Mouse (Mus musculus) hindbrain, embryonic 15.5 days (tissue): ENCODE results near the gene Dazap2. TPM values are rescaled to one million over a fixed set of nuclear protein-coding genes. Genes with fewer than 3 reads are reported as not detected.

Experiments used
- ATAC-seq: fragments of 200-750 bp; cut with Nextera tagmentation; 2 replicates; pipeline ENCODE4 v1.8.0; 2017; ENCODE audit warnings: low read depth, moderate number of reproducible peaks, moderate TSS enrichment; ENCODE audit not compliant: low FRiP score
- H3K27ac ChIP-seq: fragments of 300-500 bp; sonication (generic); replicated peaks from 2 replicates; pipeline ENCODE4 v1.5.1; 2015; ENCODE audit warnings: mild to moderate bottlenecking, inconsistent platforms
- H3K27me3 ChIP-seq: fragments of 300-500 bp; sonication (generic); 2 replicates; pipeline ENCODE4 v1.6.1; 2015; ENCODE audit warnings: control low read depth, inconsistent platforms
- H3K36me3 ChIP-seq: fragments of 300-500 bp; sonication (generic); 2 replicates; pipeline ENCODE4 v1.6.1; 2015; ENCODE audit warnings: control low read depth, inconsistent platforms
- H3K4me1 ChIP-seq: fragments of 300-500 bp; sonication (generic); replicated peaks from 2 replicates; pipeline ENCODE4 v1.6.1; 2015; ENCODE audit warnings: control low read depth, inconsistent platforms
- H3K4me2 ChIP-seq: fragments of 300-500 bp; sonication (generic); 2 replicates; pipeline ENCODE4 v1.6.1; 2015; ENCODE audit warnings: moderate library complexity, mild to moderate bottlenecking, inconsistent platforms
- H3K4me3 ChIP-seq: fragments of 300-500 bp; sonication (generic); 2 replicates; pipeline ENCODE4 v1.5.1; 2015; ENCODE audit warnings: mild to moderate bottlenecking, inconsistent platforms
- H3K9ac ChIP-seq: fragments of 300-500 bp; sonication (generic); 2 replicates; pipeline ENCODE4 v1.6.1; 2015; ENCODE audit warnings: inconsistent platforms
- H3K9me3 ChIP-seq: fragments of 300-500 bp; sonication (generic); 2 replicates; pipeline ENCODE4 v1.6.1; 2016; ENCODE audit warnings: control low read depth, inconsistent platforms
- WGBS: fragments of 180-500 bp; shearing (Covaris S2); methylation state at CpG from one replicate; pipeline ENCODE4 v1.1.7; 2015; 5-methylcytosine and 5-hydroxymethylcytosine counted together
- polyA plus RNA-seq: library from polyadenylated mRNA; unstranded; fragments of >200 nt; fragmentation: Nextera tagmentation; extraction: Ambion mirVana; gene quantifications from 2 replicates; pipeline ENCODE4 v1.2.1, GENCODE M21; 2015

The Dazap2 gene
- polyA plus RNA-seq, 1 experiment from 2014 or later = 130 TPM

DNA sequence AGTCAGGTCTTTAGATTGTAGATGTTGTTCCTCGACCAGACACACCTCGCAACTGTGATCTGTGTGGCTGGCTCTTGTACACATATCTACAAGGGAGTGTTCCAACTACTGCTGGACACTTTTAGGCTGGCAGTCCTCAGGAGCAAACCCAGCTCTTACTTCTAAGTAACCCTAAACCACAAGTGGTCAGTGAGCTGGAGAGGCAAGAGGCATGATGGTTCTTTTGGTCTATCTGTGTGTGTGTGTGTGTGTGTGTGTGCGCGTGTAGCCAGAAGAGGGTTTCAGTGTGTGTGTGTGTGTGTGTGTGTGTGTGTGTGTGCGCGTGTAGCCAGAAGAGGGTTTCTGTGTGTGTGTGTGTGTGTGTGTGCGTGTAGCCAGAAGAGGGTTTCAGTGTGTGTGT lies 27.3 kb downstream of the Dazap2 start:
- H3K4me2 ChIP-seq = no peak overlapping the region
- ATAC-seq = no peak
- peaks cover 16% of the 10 kb centered on the region for H3K27me3 ChIP-seq
- no peak overlapping the region for H3K4me3 ChIP-seq
- H3K36me3 ChIP-seq = no peaks in the 10 kb centered on the region
- H3K4me1 ChIP-seq = no peaks in the 10 kb centered on the region
- 91% methylated on average over 7 of the region's 7 CpGs for WGBS
- no peak overlapping the region for H3K9ac ChIP-seq
- H3K27ac ChIP-seq = no peak overlapping the region
- H3K9me3 ChIP-seq = no peaks in the 10 kb centered on the region

- Histone ChIP-seq H3K4me3 (no peak overlapping the region), H3K4me1 (no peaks in the 10 kb centered on the region), H3K9me3 (no peaks in the 10 kb centered on the region), H3K9ac (no peak overlapping the region), H3K27me3 (no peaks in the 10 kb centered on the region), H3K4me2 (no peak overlapping the region), H3K36me3 (no peaks in the 10 kb centered on the region), H3K27ac (no peak overlapping the region)
- 87% methylated on average over 6 of the region's 6 CpGs for WGBS
- ATAC-seq = no peak
Measured at GRCm38 (mm10) chr15:100646161-100646560, 31.0 kb downstream of the Dazap2 start.

DNA sequence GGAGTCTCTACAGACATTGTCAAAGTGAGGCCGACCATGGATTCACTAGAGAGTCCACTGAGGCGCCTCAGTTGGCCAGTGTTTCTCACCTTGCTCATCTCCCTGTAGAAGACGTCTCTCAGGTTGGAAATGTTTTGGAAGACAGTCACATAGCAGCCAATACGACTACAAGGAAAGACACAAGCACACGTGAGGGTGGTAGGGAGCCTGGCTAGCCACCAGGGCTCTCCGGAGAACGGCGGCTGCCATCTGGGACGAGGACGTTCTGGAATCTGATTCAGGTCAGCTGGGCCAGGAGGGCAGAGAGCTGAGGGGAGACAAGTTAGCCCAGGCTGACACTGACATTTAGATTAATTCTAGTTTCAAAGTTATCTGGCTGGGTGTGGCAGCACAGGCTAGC lies 35.0 kb downstream of the Dazap2 start:
- Histone ChIP-seq H3K27me3 (no peaks in the 10 kb centered on the region), H3K4me1 (no peaks in the 10 kb centered on the region), H3K4me2 (no peak overlapping the region), H3K27ac (no peak overlapping the region), H3K4me3 (no peak overlapping the region), H3K36me3 (no peaks in the 10 kb centered on the region), H3K9ac (no peak overlapping the region), H3K9me3 (no peaks in the 10 kb centered on the region)
- ATAC-seq = no peak
- WGBS = 85% methylated on average over 10 of the region's 10 CpGs

DNA sequence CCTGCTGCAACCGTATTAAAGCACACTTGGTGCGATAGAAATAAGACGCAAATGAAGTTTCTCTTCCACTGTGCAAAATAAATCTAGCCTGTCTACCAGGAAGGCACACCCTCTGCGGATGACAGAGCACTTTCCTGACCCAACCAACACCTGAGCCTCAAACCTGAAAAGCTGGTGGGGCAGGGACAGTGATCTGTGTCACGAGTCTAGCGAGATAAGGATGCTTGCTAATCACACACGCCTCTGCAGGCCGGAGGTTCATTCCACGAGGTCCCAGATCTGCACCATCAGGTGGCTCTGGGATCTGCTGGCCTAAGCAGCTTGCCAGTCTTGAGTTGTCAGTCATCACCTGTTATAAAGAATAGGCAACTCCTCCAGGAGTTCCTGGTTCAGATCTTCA lies 36.5 kb downstream of the Dazap2 start:
- Histone ChIP-seq H3K27ac (no peak overlapping the region), H3K4me2 (no peak overlapping the region), H3K4me3 (no peak overlapping the region), H3K4me1 (no peaks in the 10 kb centered on the region), H3K9ac (no peak overlapping the region), H3K36me3 (no peaks in the 10 kb centered on the region), H3K9me3 (no peaks in the 10 kb centered on the region), H3K27me3 (no peaks in the 10 kb centered on the region)
- 89% methylated on average over 9 of the region's 9 CpGs for WGBS
- ATAC-seq = no peak

DNA sequence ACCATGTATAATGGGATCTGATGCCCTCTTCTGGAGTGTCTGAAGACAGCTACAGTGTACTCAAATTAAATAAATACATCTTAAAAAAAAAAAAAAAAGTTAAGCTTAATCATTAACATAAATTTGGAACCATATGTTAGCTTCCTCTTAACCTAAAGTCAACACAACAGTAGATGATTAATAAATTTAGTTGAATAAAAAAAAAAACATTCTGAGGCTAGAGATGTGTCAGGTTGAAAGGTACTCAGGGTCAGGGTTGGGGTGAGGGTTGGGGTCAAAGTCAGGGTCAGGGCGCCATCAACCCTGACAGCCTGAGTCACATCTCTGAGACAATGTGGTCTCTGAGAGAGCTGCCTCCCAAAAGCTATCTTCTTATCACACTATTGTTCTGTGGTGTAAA lies 39.1 kb downstream of the Dazap2 start:
- H3K27ac ChIP-seq = no peak overlapping the region
- WGBS = 96% methylated on average over 1 of the region's 1 CpGs
- no peak overlapping the region for H3K9ac ChIP-seq
- no peaks in the 10 kb centered on the region for H3K4me1 ChIP-seq
- no peaks in the 10 kb centered on the region for H3K36me3 ChIP-seq
- ATAC-seq = no peak
- H3K4me2 ChIP-seq = no peak overlapping the region
- H3K9me3 ChIP-seq = no peaks in the 10 kb centered on the region
- H3K4me3 ChIP-seq = no peak overlapping the region
- no peaks in the 10 kb centered on the region for H3K27me3 ChIP-seq

GRCm38 (mm10) chr15:100655201-100655600 lies 40.1 kb downstream of the Dazap2 start:
- WGBS = 89% methylated on average over 5 of the region's 5 CpGs

DNA sequence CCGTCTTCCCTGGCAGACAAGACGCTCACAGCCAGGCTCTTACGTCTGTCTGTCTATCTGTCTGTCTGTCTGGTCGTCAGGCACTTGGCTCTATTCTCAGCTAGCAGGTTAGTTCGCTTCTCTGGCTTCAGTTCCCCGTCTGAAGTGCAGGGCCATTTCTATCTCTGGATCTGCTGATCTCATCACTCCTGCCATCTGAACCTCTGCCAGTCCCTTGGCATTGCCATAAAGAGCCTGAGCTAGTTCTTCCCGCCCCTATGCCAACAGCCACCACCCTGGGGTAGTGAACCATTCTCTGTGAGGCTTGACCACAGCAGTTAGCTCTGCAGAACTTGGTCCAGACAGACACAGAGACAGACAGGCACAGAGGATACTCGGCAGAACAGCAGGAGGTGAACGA lies 45.2 kb downstream of the Dazap2 start:
- no peaks in the 10 kb centered on the region for H3K9me3 ChIP-seq
- no peak overlapping the region for H3K4me2 ChIP-seq
- WGBS = 84% methylated on average over 9 of the region's 9 CpGs
- H3K9ac ChIP-seq = no peak overlapping the region
- no peaks in the 10 kb centered on the region for H3K36me3 ChIP-seq
- H3K27me3 ChIP-seq = no peaks in the 10 kb centered on the region
- no peaks in the 10 kb centered on the region for H3K4me1 ChIP-seq
- no peak for ATAC-seq
- H3K27ac ChIP-seq = no peak overlapping the region
- no peak overlapping the region for H3K4me3 ChIP-seq

More at GRCm38 (mm10) chr15:100655201-100655600, 40.1 kb downstream of the Dazap2 start:
- no peak for ATAC-seq
- Histone ChIP-seq H3K9ac (no peak overlapping the region), H3K36me3 (no peaks in the 10 kb centered on the region), H3K4me2 (no peak overlapping the region), H3K9me3 (no peaks in the 10 kb centered on the region), H3K4me3 (no peak overlapping the region), H3K4me1 (no peaks in the 10 kb centered on the region), H3K27me3 (no peaks in the 10 kb centered on the region), H3K27ac (no peak overlapping the region)

DNA sequence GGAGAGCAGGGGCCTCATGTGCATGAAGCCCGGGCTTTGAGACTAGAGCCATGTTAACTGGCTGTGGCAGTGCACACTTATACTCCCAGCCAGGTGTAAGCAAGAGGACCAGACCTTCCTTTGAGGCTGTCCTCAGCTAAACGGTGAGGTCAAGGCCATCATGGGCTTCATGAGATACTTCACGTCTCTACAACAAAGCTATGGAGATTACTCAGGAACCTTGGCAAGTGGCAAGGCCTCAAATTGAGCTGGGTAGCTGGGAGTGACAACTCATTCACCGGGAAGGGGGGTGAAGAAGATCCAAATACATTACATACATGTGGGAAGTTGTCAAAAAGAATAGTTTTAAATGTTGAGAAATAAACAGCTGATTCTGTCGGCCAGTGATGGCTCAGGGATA lies 45.7 kb downstream of the Dazap2 start:
- Histone ChIP-seq H3K27ac (no peak overlapping the region), H3K4me2 (no peak overlapping the region), H3K4me3 (no peak overlapping the region), H3K9me3 (no peaks in the 10 kb centered on the region), H3K9ac (no peak overlapping the region), H3K4me1 (peaks cover 2% of the 10 kb centered on the region; the same call in 1 of the 2 replicates), H3K27me3 (no peaks in the 10 kb centered on the region), H3K36me3 (no peaks in the 10 kb centered on the region)
- WGBS = 90% methylated on average over 5 of the region's 5 CpGs
- ATAC-seq = no peak

GRCm38 (mm10) chr15:100664813-100665274 lies 49.7 kb downstream of the Dazap2 start:
- Histone ChIP-seq H3K9me3 (no peaks in the 10 kb centered on the region), H3K27me3 (no peaks in the 10 kb centered on the region), H3K4me2 (no peak overlapping the region), H3K4me1 (peaks cover 12% of the 10 kb centered on the region), H3K36me3 (no peaks in the 10 kb centered on the region), H3K9ac (no peak overlapping the region), H3K4me3 (no peak overlapping the region), H3K27ac (no peak overlapping the region)
- no peak for ATAC-seq
- 84% methylated on average over 9 of the region's 9 CpGs for WGBS

DNA sequence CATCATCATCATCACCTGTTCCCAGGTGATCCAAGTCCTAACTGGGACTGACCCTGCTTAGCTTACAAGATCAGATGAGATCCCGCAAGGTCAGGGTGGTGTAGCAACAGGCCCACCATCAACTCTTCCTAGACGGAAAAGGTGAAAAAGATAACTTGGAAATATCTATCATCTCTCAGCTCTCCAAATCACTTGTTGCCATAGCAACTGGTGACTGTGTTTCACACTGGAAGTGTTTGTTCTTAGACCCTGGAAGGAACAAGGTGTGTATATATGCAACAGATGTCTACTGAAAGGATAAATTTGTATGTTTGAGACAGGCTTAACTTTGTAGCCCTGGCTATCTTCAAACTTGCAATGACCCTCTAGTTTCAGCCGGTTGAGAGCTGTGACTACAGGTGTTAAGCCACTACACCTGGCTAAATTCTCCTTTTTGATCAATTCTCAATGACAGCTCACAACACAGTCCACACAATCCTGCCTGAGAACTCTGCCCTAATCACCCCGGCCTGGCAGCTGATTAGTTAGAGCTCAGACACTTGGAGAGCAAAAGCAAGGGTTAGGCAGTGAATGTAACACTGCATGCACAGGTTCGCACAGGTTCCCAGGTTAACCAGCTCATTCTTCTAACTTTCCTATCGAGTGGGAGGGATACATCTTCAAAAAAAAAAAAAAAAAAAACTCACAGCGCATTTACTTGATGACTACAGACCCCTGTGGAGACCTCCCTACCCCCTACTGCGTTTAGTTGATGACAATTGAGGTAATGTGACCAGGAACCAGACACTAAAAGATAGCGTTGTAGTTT lies 50.5 kb downstream of the Dazap2 start:
- Histone ChIP-seq H3K9me3 (no peaks in the 10 kb centered on the region), H3K4me2 (no peak overlapping the region), H3K4me3 (no peak overlapping the region), H3K4me1 (peaks cover 12% of the 10 kb centered on the region), H3K9ac (no peak overlapping the region), H3K27me3 (no peaks in the 10 kb centered on the region), H3K36me3 (no peaks in the 10 kb centered on the region), H3K27ac (no peak overlapping the region)
- WGBS = 47% methylated on average over 9 of the region's 9 CpGs
- ATAC-seq = no peak

DNA sequence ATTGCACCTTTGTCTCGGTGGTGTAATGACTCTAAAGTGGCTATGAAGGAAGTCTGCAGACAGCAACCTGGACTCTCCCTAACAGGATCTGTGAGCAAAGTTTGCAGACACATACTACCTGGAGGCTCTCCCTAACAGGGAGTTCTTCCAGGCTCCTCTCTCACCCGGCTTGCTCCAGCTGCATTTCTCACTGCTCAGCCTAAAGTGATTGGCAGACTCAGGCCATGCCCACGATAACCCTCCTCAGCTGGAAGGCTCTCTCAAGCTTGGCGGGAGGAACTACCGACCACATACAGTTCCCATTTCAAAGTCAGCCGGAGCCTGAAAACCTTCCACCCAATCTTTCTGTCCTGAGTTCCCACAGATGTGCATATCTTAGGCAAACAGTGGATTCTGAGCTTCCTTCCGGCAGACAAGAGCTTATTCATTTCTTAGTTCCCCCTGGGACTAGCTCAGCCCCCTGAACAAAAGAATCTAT lies 51.1 kb downstream of the Dazap2 start:
- H3K27ac ChIP-seq = no peak overlapping the region
- H3K4me2 ChIP-seq = 0 out of 2 replicates have a peak overlapping the region, but pooled peaks have one; percentile 11
- no peaks in the 10 kb centered on the region for H3K9me3 ChIP-seq
- no peaks in the 10 kb centered on the region for H3K27me3 ChIP-seq
- H3K4me1 ChIP-seq = peaks cover 12% of the 10 kb centered on the region
- H3K36me3 ChIP-seq = no peaks in the 10 kb centered on the region
- ATAC-seq = no peak
- no peak overlapping the region for H3K9ac ChIP-seq
- WGBS = 11% methylated on average over 7 of the region's 7 CpGs
- no peak overlapping the region for H3K4me3 ChIP-seq

GRCm38 (mm10) chr15:100666851-100667250 lies 51.7 kb downstream of the Dazap2 start:
- Histone ChIP-seq H3K27ac (no peak overlapping the region), H3K4me3 (no peak overlapping the region)
- 38% methylated on average over 12 of the region's 12 CpGs for WGBS

More at GRCm38 (mm10) chr15:100666851-100667250, 51.7 kb downstream of the Dazap2 start:
- H3K9me3 ChIP-seq = no peaks in the 10 kb centered on the region
- H3K9ac ChIP-seq = no peak overlapping the region
- H3K4me1 ChIP-seq = peaks cover 12% of the 10 kb centered on the region
- H3K4me2 ChIP-seq = no peak overlapping the region
- H3K27me3 ChIP-seq = no peaks in the 10 kb centered on the region
- H3K36me3 ChIP-seq = no peaks in the 10 kb centered on the region
- no peak for ATAC-seq
